Mouse (Mus musculus) thymus, adult 2 months (tissue): ENCODE measurements around the gene Ccdc138.

Experiments used
- CTCF ChIP-seq: fragments of 200-500 bp; IDR thresholded peaks from 2 replicates; pipeline ENCODE4 v1.5.1; 2012; ENCODE audit warnings: mild to moderate bottlenecking, control low read depth, low read length, moderate library complexity, borderline replicate concordance; ENCODE audit not compliant: control insufficient read depth, poor library complexity, insufficient read depth; ENCODE audit errors: extremely low read depth
- POLR2A ChIP-seq: fragments of 200-500 bp; IDR thresholded peaks from 2 replicates; pipeline ENCODE4 v1.6.1; 2012; ENCODE audit warnings: mild to moderate bottlenecking, low read length, control low read depth, moderate library complexity; ENCODE audit not compliant: control insufficient read depth, poor library complexity, insufficient read depth; ENCODE audit errors: extremely low read depth

DNA sequence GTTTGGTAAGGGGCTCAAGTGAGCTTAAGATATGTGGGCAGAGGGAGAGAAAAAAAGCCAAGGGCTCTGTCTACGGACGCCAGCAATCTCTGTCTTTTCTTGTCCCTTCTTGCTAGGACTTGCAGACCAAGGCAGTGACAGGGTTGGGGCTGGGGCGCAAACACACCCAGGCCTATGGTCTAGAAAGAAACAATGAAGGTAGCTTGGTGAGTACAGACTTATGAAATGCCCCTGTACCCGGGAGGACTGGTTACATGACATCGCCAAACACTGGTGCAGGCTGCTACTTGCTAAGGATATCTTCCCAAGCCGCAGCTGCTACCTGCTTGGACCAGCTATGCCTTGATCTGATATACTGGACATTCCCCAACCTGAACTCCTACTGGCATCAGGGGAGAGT is 116.9 kb downstream of the Ccdc138 start:
- TF ChIP-seq POLR2A, result no peak
- TF ChIP-seq CTCF, result no peak
